Mouse (Mus musculus): ENCODE results near the gene Lyzl4. TPM values are rescaled to one million over a fixed set of nuclear protein-coding genes. Genes with fewer than 3 reads are reported as not detected.
A peak's percentile ranks its signal among the peaks of the same experiment; 100 is the strongest.

Gene Lyzl4
- polyA plus RNA-seq (2015; fragmentation: Nextera tagmentation; extraction: Ambion mirVana), result not detected in 2 replicates

DNA sequence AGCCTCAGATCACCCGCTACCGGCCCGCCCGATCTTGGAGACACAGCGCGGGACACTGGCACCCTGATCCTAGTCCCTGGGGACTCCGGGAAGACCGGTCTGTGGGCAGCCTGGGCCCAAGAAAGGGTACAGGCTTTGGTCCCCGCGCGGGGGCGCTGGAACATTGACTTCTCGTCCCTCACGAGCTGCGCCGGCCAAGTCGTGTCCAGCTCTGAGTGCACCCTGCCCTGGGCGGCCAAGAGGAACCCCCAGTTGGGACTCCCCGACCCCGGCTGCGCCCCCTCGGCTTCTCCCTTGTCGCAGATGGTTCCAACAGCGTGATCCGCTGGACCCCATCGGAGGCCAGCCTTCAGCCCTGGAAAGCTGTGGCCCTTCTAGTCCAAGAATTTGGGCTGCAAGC lies at the start of gene Lyzl4:
Gene Lyzl4, minus strand, starts transcription at position 96 of the 400 bp plus-strand sequence.
- WGBS, result under 1% methylated on average over 26 of the region's 26 CpGs
- peak within 1 kb of the TSS; percentile 59 for H3K9ac ChIP-seq

GRCm38 (mm10) chr9:121690734-121691133 lies 48.8 kb upstream of the Lyzl4 start:
- no peak for ATAC-seq
- Histone ChIP-seq H3K4me2 (replicated peaks) (no peak overlapping the region), H3K36me3 (peaks cover 14% of the 10 kb centered on the region), H3K4me3 (replicated peaks) (no peak overlapping the region), H3K9me3 (no peaks in the 10 kb centered on the region), H3K4me1 (replicated peaks) (no peaks in the 10 kb centered on the region), H3K27ac (no peak overlapping the region), H3K9ac (no peak overlapping the region), H3K27me3 (replicated peaks) (no peaks in the 10 kb centered on the region)
- WGBS, result 87% methylated on average over 7 of the region's 7 CpGs

More for the DNA sequence above, at the start of gene Lyzl4:
- Histone ChIP-seq H3K4me3 (replicated peaks) (peak within 1 kb of the TSS; percentile 53), H3K4me1 (replicated peaks) (peaks cover 34% of the 10 kb centered on the region), H3K4me2 (replicated peaks) (peak within 1 kb of the TSS; percentile 92), H3K27ac (no peak within 1 kb of the TSS), H3K27me3 (replicated peaks) (peaks cover 40% of the 10 kb centered on the region), H3K9me3 (no peaks in the 10 kb centered on the region), H3K36me3 (no peaks in the 10 kb centered on the region)
- ATAC-seq, result peak; percentile 74

DNA sequence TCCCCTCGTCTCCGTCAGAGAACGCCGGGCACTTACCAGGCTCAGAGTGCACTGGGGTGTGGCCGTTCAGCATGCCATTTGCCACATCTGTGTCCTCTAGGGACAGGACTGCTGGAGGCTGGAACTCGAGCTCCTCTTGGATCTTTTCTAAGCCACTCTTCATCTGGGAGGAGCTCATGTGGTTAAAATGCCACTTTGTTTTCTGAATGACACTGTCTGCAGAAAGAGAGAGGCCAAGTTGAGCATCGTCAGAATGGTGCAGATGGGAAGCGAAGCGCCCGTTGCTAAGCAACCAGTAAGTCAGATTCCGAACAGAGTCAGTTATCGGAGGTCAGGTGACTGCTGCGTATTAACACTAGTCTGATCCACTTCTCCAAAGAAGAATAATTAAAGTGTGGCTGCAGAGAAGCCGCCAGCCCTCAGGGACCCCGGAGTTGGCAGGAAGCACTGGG lies 48.3 kb upstream of the Lyzl4 start:
- Histone ChIP-seq H3K27ac (no peak overlapping the region), H3K27me3 (replicated peaks) (no peaks in the 10 kb centered on the region), H3K4me1 (replicated peaks) (no peaks in the 10 kb centered on the region), H3K4me3 (replicated peaks) (no peak overlapping the region), H3K36me3 (peaks cover 18% of the 10 kb centered on the region), H3K4me2 (replicated peaks) (no peak overlapping the region), H3K9ac (no peak overlapping the region), H3K9me3 (no peaks in the 10 kb centered on the region)
- ATAC-seq, result no peak
- 79% methylated on average over 15 of the region's 15 CpGs for WGBS

DNA sequence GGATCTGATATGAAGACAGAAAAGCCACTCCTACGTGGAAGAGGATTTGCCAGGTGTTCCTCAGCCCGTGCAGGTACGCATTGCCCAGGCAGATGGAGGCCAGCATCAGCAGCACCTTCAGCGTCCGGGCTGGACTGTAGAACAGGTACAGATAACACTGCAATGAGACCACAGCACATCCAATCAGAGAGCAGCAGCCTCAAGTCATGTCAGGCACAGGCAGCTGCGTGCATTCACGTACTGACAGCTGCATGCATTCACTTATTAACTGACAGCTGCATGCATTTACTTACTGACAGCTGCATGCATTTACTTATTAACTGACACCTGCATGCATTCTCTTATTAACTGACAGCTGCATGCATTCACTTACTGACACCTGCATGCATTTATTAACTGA lies 42.8 kb upstream of the Lyzl4 start:
- Histone ChIP-seq H3K27ac (no peak overlapping the region), H3K9ac (no peak overlapping the region), H3K27me3 (replicated peaks) (no peaks in the 10 kb centered on the region), H3K36me3 (peaks cover 14% of the 10 kb centered on the region), H3K9me3 (no peaks in the 10 kb centered on the region), H3K4me3 (replicated peaks) (no peak overlapping the region), H3K4me2 (replicated peaks) (no peak overlapping the region), H3K4me1 (replicated peaks) (0 out of 2 replicates have a peak, but pooled peaks cover 1% of the 10 kb centered on the region)
- 69% methylated on average over 7 of the region's 7 CpGs for WGBS
- no peak for ATAC-seq

DNA sequence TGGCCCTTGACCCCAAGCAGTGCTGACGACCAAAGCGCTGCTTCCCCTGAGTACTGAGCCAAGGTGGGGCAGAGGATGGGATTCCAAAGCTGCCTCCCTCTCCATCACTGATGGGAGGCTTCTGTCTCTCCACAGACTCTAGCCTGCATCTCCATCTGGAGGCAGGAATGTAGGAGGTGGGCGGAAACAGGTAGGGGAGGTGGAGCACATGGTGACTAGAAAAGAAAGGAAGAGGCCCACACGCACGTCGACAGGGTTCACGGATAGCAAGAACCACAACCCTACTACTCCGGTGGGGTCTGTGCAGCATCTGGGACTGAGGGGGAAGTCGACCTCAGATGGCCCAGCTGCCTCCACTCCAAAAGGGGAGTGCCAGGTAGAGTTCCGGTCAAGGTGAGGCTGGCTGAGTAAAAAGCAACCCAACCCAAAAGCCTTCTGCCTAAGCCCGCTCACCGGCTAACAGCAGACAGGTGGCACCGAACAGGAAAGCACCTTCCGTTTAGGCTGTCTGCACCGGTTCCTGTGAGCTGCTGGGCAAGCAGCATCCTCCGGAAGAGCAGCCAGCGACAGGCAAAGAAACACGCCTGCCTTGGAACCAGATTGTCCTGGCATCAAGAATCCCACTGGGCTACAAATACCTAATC lies 40.3 kb upstream of the Lyzl4 start:
- Histone ChIP-seq H3K36me3 (peaks cover 10% of the 10 kb centered on the region), H3K4me2 (replicated peaks) (no peak overlapping the region), H3K4me3 (replicated peaks) (no peak overlapping the region), H3K27ac (no peak overlapping the region), H3K9me3 (no peaks in the 10 kb centered on the region), H3K9ac (no peak overlapping the region), H3K4me1 (replicated peaks) (peaks cover 5% of the 10 kb centered on the region; the same call in 1 of the 2 replicates), H3K27me3 (replicated peaks) (no peaks in the 10 kb centered on the region)
- 76% methylated on average over 18 of the region's 18 CpGs for WGBS
- no peak for ATAC-seq

DNA sequence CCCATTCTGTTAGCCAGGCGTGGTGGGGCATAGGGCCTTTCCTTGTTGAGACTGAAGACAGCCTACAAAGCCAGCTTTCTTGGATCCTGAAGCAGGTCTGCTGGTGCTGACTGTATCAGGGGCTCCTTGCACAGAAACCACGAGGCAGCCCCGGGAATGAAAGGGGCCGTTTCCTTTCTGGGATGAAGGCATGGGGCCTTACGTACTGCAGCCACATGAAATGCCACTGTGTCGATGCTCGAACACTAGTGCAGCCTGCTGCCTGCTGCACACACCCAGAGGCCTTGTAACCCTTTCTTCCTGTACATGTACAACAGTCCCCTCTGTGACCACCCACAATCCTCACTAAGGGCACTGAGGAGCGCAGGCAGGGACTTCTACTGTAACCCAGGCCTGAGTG lies 39.3 kb upstream of the Lyzl4 start:
- Histone ChIP-seq H3K36me3 (peaks cover 10% of the 10 kb centered on the region), H3K27ac (no peak overlapping the region), H3K4me3 (replicated peaks) (no peak overlapping the region), H3K4me1 (replicated peaks) (peaks cover 7% of the 10 kb centered on the region; the same call in 1 of the 2 replicates), H3K9ac (no peak overlapping the region), H3K27me3 (replicated peaks) (no peaks in the 10 kb centered on the region), H3K4me2 (replicated peaks) (no peak overlapping the region), H3K9me3 (no peaks in the 10 kb centered on the region)
- ATAC-seq, result no peak
- 65% methylated on average over 8 of the region's 8 CpGs for WGBS

DNA sequence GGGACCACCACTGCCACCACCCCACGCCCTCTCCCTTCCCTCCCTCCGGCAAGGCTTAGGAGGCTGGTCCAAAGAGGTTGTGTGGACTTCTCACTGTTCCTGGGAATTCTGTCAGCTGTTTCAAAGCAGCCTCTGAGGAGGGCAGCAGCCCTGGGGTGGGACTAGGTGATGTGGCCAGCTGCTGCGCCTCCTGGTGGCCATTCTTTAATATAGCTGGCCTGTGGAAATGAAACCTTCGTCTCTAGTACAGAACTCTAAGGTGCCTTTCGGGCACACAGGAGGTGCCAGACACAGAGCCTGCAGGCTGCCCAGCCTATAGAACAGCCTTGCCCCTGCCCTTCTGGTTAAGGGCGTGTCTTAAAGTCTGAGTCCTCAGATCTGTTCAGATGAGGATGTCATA lies 37.7 kb upstream of the Lyzl4 start:
- no peak overlapping the region for H3K4me2 ChIP-seq (replicated peaks)
- no peaks in the 10 kb centered on the region for H3K36me3 ChIP-seq
- no peak overlapping the region for H3K4me3 ChIP-seq (replicated peaks)
- no peak overlapping the region for H3K27ac ChIP-seq
- peak; percentile 75 for ATAC-seq
- H3K4me1 ChIP-seq (replicated peaks), result peaks cover 7% of the 10 kb centered on the region; the same call in 1 of the 2 replicates
- 15% methylated on average over 6 of the region's 6 CpGs for WGBS
- no peaks in the 10 kb centered on the region for H3K9me3 ChIP-seq
- no peak overlapping the region for H3K9ac ChIP-seq
- H3K27me3 ChIP-seq (replicated peaks), result no peaks in the 10 kb centered on the region

- Histone ChIP-seq H3K4me3 (replicated peaks) (no peak overlapping the region), H3K4me2 (replicated peaks) (no peak overlapping the region), H3K27ac (no peak overlapping the region), H3K4me1 (replicated peaks) (peaks cover 7% of the 10 kb centered on the region; the same call in 1 of the 2 replicates), H3K36me3 (no peaks in the 10 kb centered on the region), H3K27me3 (replicated peaks) (no peaks in the 10 kb centered on the region), H3K9ac (no peak overlapping the region), H3K9me3 (no peaks in the 10 kb centered on the region)
- ATAC-seq, result no peak
- 36% methylated on average over 8 of the region's 8 CpGs for WGBS
These were observed 35.6 kb upstream of the Lyzl4 start for GRCm38 (mm10) chr9:121677476-121677875.

DNA sequence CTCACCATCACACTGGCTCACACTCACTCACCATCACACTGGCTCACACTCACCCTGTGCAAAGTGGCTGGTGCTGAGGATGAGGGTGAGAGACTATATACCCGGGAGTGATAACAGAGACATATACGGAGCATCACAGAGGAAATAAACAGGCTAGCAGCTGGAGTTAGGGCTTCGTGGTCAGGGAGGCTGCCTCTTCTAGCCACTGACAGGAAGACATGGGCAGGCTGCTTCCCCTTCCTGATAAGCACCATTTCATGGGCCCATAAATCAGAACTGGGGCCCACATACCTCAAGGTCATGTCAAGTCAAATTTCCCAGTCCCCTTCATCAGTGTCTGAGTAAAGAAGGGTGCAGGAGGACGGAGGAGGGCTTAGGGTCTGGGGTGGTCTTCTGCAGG lies 35.2 kb upstream of the Lyzl4 start:
- Histone ChIP-seq H3K9me3 (no peaks in the 10 kb centered on the region), H3K36me3 (no peaks in the 10 kb centered on the region), H3K27ac (no peak overlapping the region), H3K9ac (no peak overlapping the region), H3K4me3 (replicated peaks) (no peak overlapping the region), H3K4me1 (replicated peaks) (peaks cover 11% of the 10 kb centered on the region), H3K27me3 (replicated peaks) (no peaks in the 10 kb centered on the region), H3K4me2 (replicated peaks) (no peak overlapping the region)
- no peak for ATAC-seq
- 35% methylated on average over 4 of the region's 4 CpGs for WGBS

GRCm38 (mm10) chr9:121675556-121675955 lies 33.7 kb upstream of the Lyzl4 start:
- 80% methylated on average over 2 of the region's 2 CpGs for WGBS
- no peak overlapping the region for H3K27ac ChIP-seq
- no peak overlapping the region for H3K4me3 ChIP-seq (replicated peaks)

DNA sequence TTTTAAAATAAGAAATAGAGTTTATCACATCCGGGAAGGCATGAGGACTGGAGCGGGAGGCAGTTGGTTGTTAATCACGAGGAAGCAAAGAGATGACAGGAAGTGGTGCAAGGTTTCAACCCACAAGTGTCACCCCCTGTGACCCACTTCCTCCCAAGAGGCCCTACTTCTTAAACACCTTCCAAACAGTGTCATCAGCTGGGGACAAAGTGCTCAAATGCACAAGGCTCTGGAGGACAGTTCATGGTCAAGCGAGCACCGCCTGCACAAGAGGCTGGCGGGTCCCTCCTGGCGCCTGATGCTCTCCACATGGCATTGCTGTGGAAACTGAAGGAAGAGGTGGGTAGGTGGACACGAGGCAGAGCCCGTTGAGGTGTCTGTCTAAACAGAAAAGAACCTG lies 33.1 kb upstream of the Lyzl4 start:
- Histone ChIP-seq H3K9ac (no peak overlapping the region), H3K36me3 (no peaks in the 10 kb centered on the region), H3K4me3 (replicated peaks) (no peak overlapping the region), H3K27ac (no peak overlapping the region), H3K4me2 (replicated peaks) (no peak overlapping the region), H3K9me3 (no peaks in the 10 kb centered on the region), H3K4me1 (replicated peaks) (peaks cover 20% of the 10 kb centered on the region), H3K27me3 (replicated peaks) (peaks cover 3% of the 10 kb centered on the region; the same call in 1 of the 2 replicates)
- no peak for ATAC-seq
- 74% methylated on average over 9 of the region's 9 CpGs for WGBS

More at GRCm38 (mm10) chr9:121675556-121675955, 33.7 kb upstream of the Lyzl4 start:
- no peak overlapping the region for H3K9ac ChIP-seq
- peaks cover 16% of the 10 kb centered on the region for H3K4me1 ChIP-seq (replicated peaks)
- no peak overlapping the region for H3K4me2 ChIP-seq (replicated peaks)
- no peaks in the 10 kb centered on the region; the same call in 1 of the 2 replicates for H3K27me3 ChIP-seq (replicated peaks)
- no peak for ATAC-seq
- H3K9me3 ChIP-seq, result no peaks in the 10 kb centered on the region
- no peaks in the 10 kb centered on the region for H3K36me3 ChIP-seq

DNA sequence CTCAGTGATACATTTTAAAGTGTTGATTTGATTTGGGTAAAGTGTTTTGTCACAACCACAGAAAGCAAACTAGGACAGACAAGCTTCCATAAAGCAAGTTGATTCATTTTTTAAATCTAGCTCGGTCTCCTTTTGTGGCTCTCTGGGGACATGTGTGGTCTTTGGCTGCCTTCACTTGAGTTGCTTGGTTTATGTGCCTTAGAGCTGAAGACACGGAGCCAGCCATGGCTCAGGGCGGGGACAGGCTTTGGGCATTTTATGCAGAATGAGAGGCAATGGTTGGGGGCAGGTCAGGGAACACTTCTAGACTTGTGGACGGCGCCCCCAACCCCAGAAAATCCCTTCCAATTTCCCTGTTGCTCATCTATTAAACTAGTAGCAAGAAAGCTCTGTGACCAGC lies 31.8 kb upstream of the Lyzl4 start:
- Histone ChIP-seq H3K27ac (no peak overlapping the region), H3K4me3 (replicated peaks) (no peak overlapping the region), H3K4me2 (replicated peaks) (no peak overlapping the region), H3K9ac (no peak overlapping the region), H3K9me3 (no peaks in the 10 kb centered on the region), H3K4me1 (replicated peaks) (peaks cover 27% of the 10 kb centered on the region), H3K36me3 (no peaks in the 10 kb centered on the region), H3K27me3 (replicated peaks) (peaks cover 16% of the 10 kb centered on the region; the same call in 1 of the 2 replicates)
- WGBS, result 90% methylated on average over 5 of the region's 5 CpGs
- ATAC-seq, result no peak

GRCm38 (mm10) chr9:121672311-121672710 lies 30.4 kb upstream of the Lyzl4 start:
- Histone ChIP-seq H3K27ac (no peak overlapping the region), H3K9ac (no peak overlapping the region), H3K4me1 (replicated peaks) (peaks cover 32% of the 10 kb centered on the region), H3K4me2 (replicated peaks) (no peak overlapping the region), H3K27me3 (replicated peaks) (peaks cover 27% of the 10 kb centered on the region; the same call in 1 of the 2 replicates), H3K4me3 (replicated peaks) (no peak overlapping the region), H3K9me3 (no peaks in the 10 kb centered on the region), H3K36me3 (no peaks in the 10 kb centered on the region)
- 45% methylated on average over 5 of the region's 5 CpGs for WGBS
- ATAC-seq, result 0 out of 2 replicates have a peak, but pooled peaks have one; percentile 18
